Mouse (Mus musculus) heart, adult 8-10 months (tissue): ENCODE measurements around the gene Fam122a. TPM values are rescaled to one million over a fixed set of nuclear protein-coding genes. Genes with fewer than 3 reads are reported as not detected.

Source experiments
- DNase-seq: peaks from one replicate; pipeline ENCODE4 v3.0.0; 2022; ENCODE audit warnings: low spot score
- total RNA-seq, 4 experiments: library from RNA; stranded (reverse); gene quantifications; 2 replicates each; pipeline ENCODE4 v1.2.4; 2022

The Fam122a gene
- total RNA-seq, 4 experiments from 2014 or later = 23.5 to 26.9 (median 26.6) TPM

- DNase-seq = no peak
Observed at GRCm38 (mm10) chr19:24431381-24431780, 45.8 kb downstream of the Fam122a start.

GRCm38 (mm10) chr19:24428011-24428410 is 49.1 kb downstream of the Fam122a start:
- no peak for DNase-seq

- DNase-seq = no peak
Observed at GRCm38 (mm10) chr19:24427258-24427657, 49.9 kb downstream of the Fam122a start.

GRCm38 (mm10) chr19:24426759-24427181 is 50.4 kb downstream of the Fam122a start:
- peak; percentile 38 for DNase-seq

Other genes with a start within 250 kb of the Fam122a start
- 10 to 100 TPM; 26.4 to 31.2 (median 29.3) TPM for gene Fxn, start 196.8 kb downstream of the Fam122a start, total RNA-seq
- 10 to 100 TPM; 20.2 to 23.1 (median 21.5) TPM for gene Pip5k1b, start 78.5 kb upstream of the Fam122a start, total RNA-seq
- gene Tmem252, start 196.7 kb upstream of the Fam122a start, total RNA-seq = under 1 TPM in 3 of 4 experiments, not detected in 1; 0.09 to 0.11 (median 0.09) TPM